ENCODE assay signal across 19 mouse cellular contexts in genomic region chr11:35854941-35855340, GRCm38 (mm10). TPM values are rescaled to one million over a fixed set of nuclear protein-coding genes. Genes with fewer than 3 reads are reported as not detected.
DNase-seq lines count a peak whose midpoint lies in the region; ATAC-seq and TF ChIP-seq lines count a peak whose summit lies in the region.
"Had no signal": no experiment of that assay in that cellular context is flagged by ENCODE, and none has a peak within 500 bp of the region (broad histone marks: within the 10 kb centered on the region; RNA-seq: fewer than 3 reads in every experiment).

No protein-coding gene starts in this region.

- TF ChIP-seq CTCF in brain, embryonic 14.5 days (IDR thresholded peaks at IDR 0.05; ENCODE audit: borderline replicate concordance, extremely low read depth, insufficient read depth, insufficient read length), result no peak

- no peak overlapping the region for H3K4me2 ChIP-seq in hindbrain, embryonic 11.5 days (replicated peaks; ENCODE audit: low read depth, low read length)
- no peak overlapping the region for H3K4me2 ChIP-seq in midbrain, embryonic 13.5 days (replicated peaks)
- H3K4me2 ChIP-seq: heart, embryonic 12.5 days had no signal

- no peak for TF ChIP-seq POLR2A in brain, embryonic 14.5 days (IDR thresholded peaks at IDR 0.05; ENCODE audit: borderline replicate concordance, extremely low read depth, insufficient read depth, insufficient read length, poor library complexity, severe bottlenecking)

- H3K9me3 ChIP-seq in forebrain, embryonic 10.5 days, result peaks cover 6% of the 10 kb centered on the region; the same call in 1 of the 2 replicates
- H3K9me3 ChIP-seq in hindbrain, embryonic 11.5 days (ENCODE audit: control insufficient read depth, low read length), result no peaks in the 10 kb centered on the region
- no peaks in the 10 kb centered on the region for H3K9me3 ChIP-seq in midbrain, embryonic 13.5 days
- H3K9me3 ChIP-seq: megakaryocyte, embryonic 14.5 days had no signal

- no peak for ATAC-seq in hindbrain, embryonic 11.5 days (ENCODE audit: low FRiP score)
- no peak for ATAC-seq in midbrain, embryonic 13.5 days
- ATAC-seq: intestine, embryonic 16.5 days had no signal

- H3K36me3 ChIP-seq in forebrain, embryonic 10.5 days (replicated peaks), result peaks cover 69% of the 10 kb centered on the region
- no peaks in the 10 kb centered on the region for H3K36me3 ChIP-seq in hindbrain, embryonic 11.5 days (ENCODE audit: control insufficient read depth, insufficient read depth, low read length)
- H3K36me3 ChIP-seq in midbrain, embryonic 13.5 days, result peaks cover 40% of the 10 kb centered on the region

- no peak overlapping the region for H3K4me3 ChIP-seq in forebrain, embryonic 10.5 days
- H3K4me3 ChIP-seq in hindbrain, embryonic 11.5 days (ENCODE audit: low read depth, low read length), result no peak overlapping the region
- no peak overlapping the region for H3K4me3 ChIP-seq in midbrain, embryonic 13.5 days (replicated peaks)
- H3K4me3 ChIP-seq: heart, embryonic 12.5 days; left cerebral cortex, adult 2 months; megakaryocyte, embryonic 14.5 days had no signal

- H3K27ac ChIP-seq in forebrain, embryonic 10.5 days, result peak overlapping the region; percentile 90
- H3K27ac ChIP-seq in hindbrain, embryonic 11.5 days (ENCODE audit: low read depth, low read length), result peak overlapping the region; percentile 27; the same call in 1 of the 2 replicates
- H3K27ac ChIP-seq in midbrain, embryonic 13.5 days, result peak overlapping the region; percentile 46
- H3K27ac ChIP-seq: left cerebral cortex, adult 2 months had no signal

- DNase-seq in brain, embryonic 14.5 days (ENCODE audit: low read depth), result peak; percentile 37
- no peak for DNase-seq in forebrain, embryonic 10.5 days (ENCODE audit: extremely low spot score, low spot score)
- DNase-seq in hindbrain, embryonic 11.5 days (ENCODE audit: low spot score), result no peak
- DNase-seq in left cerebral cortex, adult 11 months (ENCODE audit: low spot score), result no peak
- no peak for DNase-seq in embryo, embryonic 11 days
- no peak for DNase-seq in embryo, embryonic 10 days (ENCODE audit: low spot score)
- DNase-seq: adrenal gland, postnatal 36 days; cerebellum, adult 8-10 months; heart, postnatal 4 days; lung, postnatal 14 days had no signal

- WGBS in forebrain, embryonic 10.5 days, result 81% methylated on average over 5 of the region's 5 CpGs
- 77% methylated on average over 5 of the region's 5 CpGs for WGBS in hindbrain, embryonic 11.5 days
- WGBS in midbrain, embryonic 13.5 days, result 73% methylated on average over 5 of the region's 5 CpGs

- peaks cover 46% of the 10 kb centered on the region for H3K4me1 ChIP-seq in forebrain, embryonic 10.5 days
- peaks cover 9% of the 10 kb centered on the region for H3K4me1 ChIP-seq in hindbrain, embryonic 11.5 days (replicated peaks; ENCODE audit: control insufficient read depth, insufficient read depth, low read length)
- H3K4me1 ChIP-seq in midbrain, embryonic 13.5 days (replicated peaks), result peaks cover 35% of the 10 kb centered on the region
- H3K4me1 ChIP-seq: megakaryocyte, embryonic 14.5 days had no signal

- H3K27me3 ChIP-seq in forebrain, embryonic 10.5 days (ENCODE audit: poor library complexity, severe bottlenecking), result no peaks in the 10 kb centered on the region
- H3K27me3 ChIP-seq in hindbrain, embryonic 11.5 days (ENCODE audit: control insufficient read depth, insufficient read depth, low read length), result no peaks in the 10 kb centered on the region
- H3K27me3 ChIP-seq in midbrain, embryonic 13.5 days, result no peaks in the 10 kb centered on the region
- H3K27me3 ChIP-seq: heart, embryonic 12.5 days had no signal

- no peak overlapping the region for H3K9ac ChIP-seq in hindbrain, embryonic 11.5 days (ENCODE audit: low read depth, low read length)
- H3K9ac ChIP-seq in midbrain, embryonic 13.5 days (replicated peaks), result no peak overlapping the region
- H3K9ac ChIP-seq: heart, embryonic 12.5 days had no signal

RNA-seq across cellular contexts. Expression of gene Rars, which starts 20.6 kb away (rescaled TPM):
- 56.4 and 57.1 TPM in 2 replicates for polyA plus RNA-seq in brain, embryonic 14.5 days (2012; rRNA removed)
- 118 and 123 TPM in 2 replicates for polyA plus RNA-seq in forebrain, embryonic 10.5 days (2016; fragmentation: Nextera tagmentation; extraction: Ambion mirVana)
- polyA plus RNA-seq in hindbrain, embryonic 11.5 days (2014; fragmentation: Nextera tagmentation; extraction: Ambion mirVana), result 106 and 116 TPM in 2 replicates
- 74.0 and 80.0 TPM in 2 replicates for polyA plus RNA-seq in midbrain, embryonic 13.5 days (2015; fragmentation: Nextera tagmentation; extraction: Ambion mirVana)

RNA-seq across cellular contexts. Expression of gene Fbll1, which starts 56.3 kb away (rescaled TPM):
- 82.5 and 83.9 TPM in 2 replicates for polyA plus RNA-seq in brain, embryonic 14.5 days (2012; rRNA removed)
- polyA plus RNA-seq in forebrain, embryonic 10.5 days (2016; fragmentation: Nextera tagmentation; extraction: Ambion mirVana), result 0.12 and 0.14 TPM in 2 replicates
- polyA plus RNA-seq in hindbrain, embryonic 11.5 days (2014; fragmentation: Nextera tagmentation; extraction: Ambion mirVana), result 4.5 and 4.6 TPM in 2 replicates
- polyA plus RNA-seq in midbrain, embryonic 13.5 days (2015; fragmentation: Nextera tagmentation; extraction: Ambion mirVana), result 8.6 and 13.2 TPM in 2 replicates
- polyA plus RNA-seq: gonadal fat pad, adult 2 months; heart, embryonic 12.5 days; kidney, embryonic 16.5 days; liver, embryonic 16.5 days; thymus, postnatal 0 days had no signal

Comparison
In these comparisons a context has a peak if more than half of its experiments do, and no peak if none do; other contexts are left out.
1. H3K27ac ChIP-seq: peak in every context shown above with its lines; median percentile 90 in forebrain, embryonic 10.5 days; 46 in midbrain, embryonic 13.5 days; 27 in hindbrain, embryonic 11.5 days.